Mouse (Mus musculus) retina, embryonic 14.5 days (tissue): ENCODE measurements at regions not wholly inside any gene's neighbourhood (a gene's known extent, or its start where the extent isn't known, plus 50 kb on each side); places are given as distances from the start of the nearest gene placed in this dataset.

Experiments used
- DNase-seq: peaks from one replicate; pipeline ENCODE4 v3.0.0-alpha.2; 2015; ENCODE audit warnings: low spot score

- no peak for DNase-seq
Measured at GRCm38 (mm10) chr4:11903861-11904260, 77.2 kb downstream of the Gm10604 start.

GRCm38 (mm10) chr4:11903401-11903800 is 77.7 kb downstream of the Gm10604 start:
- no peak for DNase-seq

- DNase-seq, result no peak
Measured at GRCm38 (mm10) chr4:11899979-11900624, 81.0 kb downstream of the Gm10604 start.

GRCm38 (mm10) chr4:11897231-11897630 is 83.8 kb downstream of the Gm10604 start:
- DNase-seq, result no peak

GRCm38 (mm10) chr4:11895857-11896825 is 84.9 kb downstream of the Gm10604 start:
- DNase-seq, result no peak

- no peak for DNase-seq
Measured at GRCm38 (mm10) chr4:11893560-11894205, 87.4 kb downstream of the Gm10604 start.

GRCm38 (mm10) chr4:11889039-11889600 is 91.9 kb downstream of the Gm10604 start:
- DNase-seq, result no peak

- peak; percentile 50 for DNase-seq
Measured at GRCm38 (mm10) chr4:11887377-11887776, 93.7 kb downstream of the Gm10604 start.

- no peak for DNase-seq
Measured at GRCm38 (mm10) chr4:11885499-11885898, 95.6 kb downstream of the Gm10604 start.

GRCm38 (mm10) chr4:11884818-11885217 is 96.2 kb downstream of the Gm10604 start:
- DNase-seq, result peak; percentile 10

- no peak for DNase-seq
Measured at GRCm38 (mm10) chr4:11883295-11883694, 97.8 kb downstream of the Gm10604 start.

- no peak for DNase-seq
Measured at GRCm38 (mm10) chr4:11882666-11883065, 98.4 kb downstream of the Gm10604 start.

- no peak for DNase-seq
Measured at GRCm38 (mm10) chr4:11878638-11879037, 102.4 kb downstream of the Gm10604 start.

- no peak for DNase-seq
Measured at GRCm38 (mm10) chr4:11877945-11878344, 103.1 kb downstream of the Gm10604 start.

GRCm38 (mm10) chr4:11876009-11876408 is 105.1 kb downstream of the Gm10604 start:
- no peak for DNase-seq

GRCm38 (mm10) chr4:11874586-11875264 is 106.3 kb downstream of the Gm10604 start:
- DNase-seq, result no peak

GRCm38 (mm10) chr4:11872036-11872435 is 109.0 kb downstream of the Gm10604 start:
- no peak for DNase-seq

- no peak for DNase-seq
Measured at GRCm38 (mm10) chr4:11869721-11870120, 111.3 kb downstream of the Gm10604 start.

- DNase-seq, result no peak
Measured at GRCm38 (mm10) chr4:11868565-11868964, 112.5 kb downstream of the Gm10604 start.
